Mouse (Mus musculus): ENCODE measurements around the gene Alpl. TPM values are rescaled to one million over a fixed set of nuclear protein-coding genes. Genes with fewer than 3 reads are reported as not detected.
A peak's percentile ranks its signal among the peaks of the same experiment; 100 is the strongest.

Gene Alpl
- polyA plus RNA-seq, 1 experiment from 2014 or later, result 20.3 TPM

- peak overlapping the region; percentile 30 for H3K4me3 ChIP-seq
- peak overlapping the region; percentile 51; the same call in 1 of the 2 replicates for H3K27ac ChIP-seq
- H3K4me1 ChIP-seq, result peaks cover 40% of the 10 kb centered on the region
- H3K9me3 ChIP-seq, result no peaks in the 10 kb centered on the region
- H3K27me3 ChIP-seq (ENCODE audit: poor library complexity, severe bottlenecking), result no peaks in the 10 kb centered on the region
- H3K36me3 ChIP-seq (replicated peaks), result no peaks in the 10 kb centered on the region
- 52% methylated on average over 9 of the region's 9 CpGs for WGBS
- DNase-seq (ENCODE audit: extremely low spot score, low spot score), result peak; percentile 61
These were observed 56.8 kb downstream of the Alpl start for GRCm38 (mm10) chr4:137739151-137739923.

GRCm38 (mm10) chr4:137737760-137738159 is 58.4 kb downstream of the Alpl start:
- Histone ChIP-seq H3K27me3 (ENCODE audit: poor library complexity, severe bottlenecking) (peaks cover 2% of the 10 kb centered on the region), H3K4me1 (peaks cover 34% of the 10 kb centered on the region)

GRCm38 (mm10) chr4:137736220-137736701 is 59.9 kb downstream of the Alpl start:
- WGBS, result 61% methylated on average over 11 of the region's 11 CpGs
- DNase-seq (ENCODE audit: extremely low spot score, low spot score), result no peak
- Histone ChIP-seq H3K27ac (peak overlapping the region; percentile 76), H3K4me1 (peaks cover 34% of the 10 kb centered on the region), H3K36me3 (replicated peaks) (no peaks in the 10 kb centered on the region), H3K27me3 (ENCODE audit: poor library complexity, severe bottlenecking) (peaks cover 14% of the 10 kb centered on the region), H3K4me3 (no peak overlapping the region), H3K9me3 (no peaks in the 10 kb centered on the region)

More at GRCm38 (mm10) chr4:137737760-137738159, 58.4 kb downstream of the Alpl start:
- Histone ChIP-seq H3K27ac (no peak overlapping the region), H3K36me3 (replicated peaks) (no peaks in the 10 kb centered on the region), H3K9me3 (no peaks in the 10 kb centered on the region), H3K4me3 (no peak overlapping the region)
- WGBS, result 72% methylated on average over 3 of the region's 3 CpGs
- no peak for DNase-seq (ENCODE audit: extremely low spot score, low spot score)

GRCm38 (mm10) chr4:137733459-137733858 is 62.7 kb downstream of the Alpl start:
- 75% methylated on average over 5 of the region's 5 CpGs for WGBS
- Histone ChIP-seq H3K4me3 (no peak overlapping the region), H3K9me3 (no peaks in the 10 kb centered on the region), H3K4me1 (peaks cover 48% of the 10 kb centered on the region), H3K36me3 (replicated peaks) (no peaks in the 10 kb centered on the region), H3K27ac (no peak overlapping the region), H3K27me3 (ENCODE audit: poor library complexity, severe bottlenecking) (peaks cover 40% of the 10 kb centered on the region)
- DNase-seq (ENCODE audit: extremely low spot score, low spot score), result no peak

GRCm38 (mm10) chr4:137732962-137733361 is 63.2 kb downstream of the Alpl start:
- H3K27ac ChIP-seq, result no peak overlapping the region
- WGBS, result 89% methylated on average over 3 of the region's 3 CpGs
- H3K9me3 ChIP-seq, result no peaks in the 10 kb centered on the region
- H3K4me3 ChIP-seq, result no peak overlapping the region
- DNase-seq (ENCODE audit: extremely low spot score, low spot score), result no peak
- peaks cover 45% of the 10 kb centered on the region for H3K27me3 ChIP-seq (ENCODE audit: poor library complexity, severe bottlenecking)
- H3K4me1 ChIP-seq, result peaks cover 53% of the 10 kb centered on the region
- H3K36me3 ChIP-seq (replicated peaks), result no peaks in the 10 kb centered on the region

DNA sequence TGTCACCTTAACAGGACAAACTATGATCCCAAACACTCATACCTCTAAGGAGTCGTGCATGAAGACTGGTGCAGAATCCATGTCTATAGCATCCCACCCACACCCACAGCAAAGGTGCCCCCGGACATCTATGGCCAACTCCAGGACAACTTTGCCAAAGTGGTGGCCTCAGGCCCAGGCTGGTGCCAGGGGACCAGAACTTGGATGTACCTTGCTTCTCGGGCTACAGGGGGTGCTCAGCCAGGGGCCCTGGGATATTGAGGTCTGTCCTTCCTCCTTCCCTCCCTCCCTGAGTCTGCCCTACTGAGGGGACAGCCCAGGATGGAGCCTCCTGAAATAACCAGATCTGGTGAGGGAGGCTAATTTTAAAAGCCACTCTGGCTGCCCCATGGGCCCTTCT is 63.8 kb downstream of the Alpl start:
- no peaks in the 10 kb centered on the region for H3K36me3 ChIP-seq (replicated peaks)
- H3K27ac ChIP-seq, result no peak overlapping the region
- H3K9me3 ChIP-seq, result no peaks in the 10 kb centered on the region
- WGBS, result 79% methylated on average over 3 of the region's 3 CpGs
- no peak overlapping the region for H3K4me3 ChIP-seq
- DNase-seq (ENCODE audit: extremely low spot score, low spot score), result no peak
- H3K4me1 ChIP-seq, result peaks cover 55% of the 10 kb centered on the region
- peaks cover 51% of the 10 kb centered on the region for H3K27me3 ChIP-seq (ENCODE audit: poor library complexity, severe bottlenecking)

GRCm38 (mm10) chr4:137731891-137732290 is 64.3 kb downstream of the Alpl start:
- WGBS, result 71% methylated on average over 10 of the region's 10 CpGs
- no peak overlapping the region for H3K4me3 ChIP-seq
- no peak for DNase-seq (ENCODE audit: extremely low spot score, low spot score)
- peaks cover 56% of the 10 kb centered on the region for H3K27me3 ChIP-seq (ENCODE audit: poor library complexity, severe bottlenecking)
- H3K4me1 ChIP-seq, result peaks cover 55% of the 10 kb centered on the region
- H3K27ac ChIP-seq, result peak overlapping the region; percentile 20; the same call in 1 of the 2 replicates
- no peaks in the 10 kb centered on the region for H3K36me3 ChIP-seq (replicated peaks)
- no peaks in the 10 kb centered on the region for H3K9me3 ChIP-seq

GRCm38 (mm10) chr4:137730757-137731156 is 65.4 kb downstream of the Alpl start:
- WGBS, result 85% methylated on average over 8 of the region's 8 CpGs
- no peak for DNase-seq (ENCODE audit: extremely low spot score, low spot score)

GRCm38 (mm10) chr4:137730134-137730533 is 66.0 kb downstream of the Alpl start:
- 24% methylated on average over 3 of the region's 3 CpGs for WGBS
- peaks cover 48% of the 10 kb centered on the region for H3K4me1 ChIP-seq

More at GRCm38 (mm10) chr4:137730757-137731156, 65.4 kb downstream of the Alpl start:
- peaks cover 64% of the 10 kb centered on the region for H3K27me3 ChIP-seq (ENCODE audit: poor library complexity, severe bottlenecking)
- H3K36me3 ChIP-seq (replicated peaks), result no peaks in the 10 kb centered on the region
- no peak overlapping the region for H3K27ac ChIP-seq
- H3K4me1 ChIP-seq, result peaks cover 48% of the 10 kb centered on the region
- H3K4me3 ChIP-seq, result no peak overlapping the region
- H3K9me3 ChIP-seq, result no peaks in the 10 kb centered on the region

DNA sequence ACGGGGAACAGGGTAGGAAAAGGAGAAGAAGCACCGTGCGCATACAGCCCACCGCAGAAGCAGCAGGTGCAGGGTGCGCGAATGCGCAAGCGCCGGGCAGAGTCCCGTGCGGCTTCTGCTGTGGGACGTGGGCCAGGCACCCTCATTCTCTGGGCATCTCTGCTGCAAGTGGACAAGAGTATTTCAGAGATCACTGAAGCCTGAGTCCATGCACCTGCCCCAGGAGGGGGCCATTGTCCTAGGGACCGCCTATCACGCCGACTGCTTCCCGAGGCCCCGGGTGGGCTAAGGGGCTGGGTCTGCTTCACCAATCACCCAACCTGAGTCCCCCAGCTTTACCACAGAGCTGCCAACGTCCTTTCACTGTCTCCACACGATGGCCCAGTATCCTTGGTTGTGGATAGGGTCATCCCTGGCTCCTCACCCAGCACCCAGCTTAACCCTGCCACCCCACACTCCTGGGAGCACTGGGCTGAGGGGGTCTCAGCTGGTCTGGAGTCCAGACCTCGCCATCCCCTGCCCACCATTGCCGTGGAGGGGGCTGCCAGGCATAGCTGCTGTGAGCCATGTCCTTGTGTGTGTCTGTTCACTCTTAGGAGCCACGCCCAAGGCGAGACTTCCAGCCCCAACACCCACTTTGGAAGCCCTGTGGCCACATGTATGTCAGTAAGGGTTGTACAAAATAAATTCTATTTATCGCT is 66.9 kb downstream of the Alpl start:
- no peaks in the 10 kb centered on the region for H3K36me3 ChIP-seq (replicated peaks)
- no peak for DNase-seq (ENCODE audit: extremely low spot score, low spot score)
- peaks cover 55% of the 10 kb centered on the region for H3K4me1 ChIP-seq
- H3K4me3 ChIP-seq, result peak overlapping the region; percentile 53
- peaks cover 72% of the 10 kb centered on the region for H3K27me3 ChIP-seq (ENCODE audit: poor library complexity, severe bottlenecking)
- peak overlapping the region; percentile 45 for H3K27ac ChIP-seq
- WGBS, result 18% methylated on average over 24 of the region's 24 CpGs
- H3K9me3 ChIP-seq, result no peaks in the 10 kb centered on the region

More at GRCm38 (mm10) chr4:137730134-137730533, 66.0 kb downstream of the Alpl start:
- no peaks in the 10 kb centered on the region for H3K36me3 ChIP-seq (replicated peaks)
- no peak overlapping the region; the same call in 1 of the 2 replicates for H3K4me3 ChIP-seq
- peaks cover 64% of the 10 kb centered on the region for H3K27me3 ChIP-seq (ENCODE audit: poor library complexity, severe bottlenecking)
- peak; percentile 93 for DNase-seq (ENCODE audit: extremely low spot score, low spot score)
- no peak overlapping the region for H3K27ac ChIP-seq
- no peaks in the 10 kb centered on the region for H3K9me3 ChIP-seq

- peak; percentile 56 for DNase-seq (ENCODE audit: extremely low spot score, low spot score)
- H3K27ac ChIP-seq, result peak overlapping the region; percentile 45
- H3K4me1 ChIP-seq, result peaks cover 62% of the 10 kb centered on the region
These were observed 67.6 kb downstream of the Alpl start for GRCm38 (mm10) chr4:137728399-137729154.

GRCm38 (mm10) chr4:137727506-137728187 is 68.5 kb downstream of the Alpl start:
- under 1% methylated on average over 17 of the region's 18 CpGs for WGBS
- Histone ChIP-seq H3K4me3 (peak overlapping the region; percentile 53), H3K36me3 (replicated peaks) (no peaks in the 10 kb centered on the region), H3K27ac (peak overlapping the region; percentile 45), H3K27me3 (ENCODE audit: poor library complexity, severe bottlenecking) (peaks cover 85% of the 10 kb centered on the region), H3K9me3 (no peaks in the 10 kb centered on the region), H3K4me1 (peaks cover 72% of the 10 kb centered on the region)
- peak; percentile 66 for DNase-seq (ENCODE audit: extremely low spot score, low spot score)

More at GRCm38 (mm10) chr4:137728399-137729154, 67.6 kb downstream of the Alpl start:
- 7% methylated on average over 17 of the region's 17 CpGs for WGBS
- H3K36me3 ChIP-seq (replicated peaks), result no peaks in the 10 kb centered on the region
- H3K4me3 ChIP-seq, result peak overlapping the region; percentile 53
- no peaks in the 10 kb centered on the region for H3K9me3 ChIP-seq
- H3K27me3 ChIP-seq (ENCODE audit: poor library complexity, severe bottlenecking), result peaks cover 79% of the 10 kb centered on the region
